8 mouse cellular contexts compared by ENCODE assay signal in the genomic region with DNA sequence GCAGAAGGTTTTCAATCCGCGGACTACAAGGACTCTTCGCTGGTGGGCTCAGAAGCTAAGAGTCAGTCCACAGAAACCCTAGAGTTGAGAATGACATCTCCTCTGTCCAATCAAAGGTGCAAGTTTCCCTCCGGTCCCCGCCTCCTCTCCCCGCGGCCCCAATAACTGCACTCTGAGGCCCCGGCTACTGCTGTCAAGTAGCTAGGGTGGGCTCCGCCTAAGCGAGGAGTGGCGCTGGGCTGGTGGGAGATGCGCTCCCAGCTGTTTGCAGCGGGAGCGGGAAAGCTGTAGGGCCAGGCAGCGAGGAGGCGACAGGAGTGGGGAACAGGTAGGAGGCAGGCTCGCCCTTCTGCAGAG. TPM values are rescaled to one million over a fixed set of nuclear protein-coding genes. Genes with fewer than 3 reads are reported as not detected.
A peak's percentile ranks its signal among the peaks of the same experiment; 100 is the strongest.
DNase-seq lines count a peak whose midpoint lies in the region; ATAC-seq lines count a peak whose summit lies in the region.

A gene (plus strand): TSS at position 170 of the 357 bp plus-strand sequence.

- peaks cover 10% of the 10 kb centered on the region; the same call in 1 of the 2 replicates for H3K4me1 ChIP-seq in forebrain, embryonic 12.5 days
- H3K4me1 ChIP-seq in hindbrain, embryonic 16.5 days (ENCODE audit: control insufficient read depth, insufficient read depth, low read depth, low read length) = no peaks in the 10 kb centered on the region

- peak within 1 kb of the TSS; percentile 49 for H3K4me3 ChIP-seq in forebrain, embryonic 12.5 days (replicated peaks)
- peak within 1 kb of the TSS; percentile 77 for H3K4me3 ChIP-seq in hindbrain, embryonic 16.5 days (ENCODE audit: low read length)

- no peaks in the 10 kb centered on the region for H3K36me3 ChIP-seq in forebrain, embryonic 12.5 days (replicated peaks)
- no peaks in the 10 kb centered on the region for H3K36me3 ChIP-seq in hindbrain, embryonic 16.5 days (ENCODE audit: control insufficient read depth, insufficient read depth, low read length)

- peak; percentile 80 for DNase-seq in ES-CJ7 (ENCODE audit: low read depth, low spot score)
- DNase-seq in brain, embryonic 18.5 days (ENCODE audit: low read depth, low spot score) = peak; percentile 83
- peak; percentile 88 to 92 for DNase-seq in layer of hippocampus, postnatal 36 days
- DNase-seq in lung, postnatal 4 days = peak; percentile 41 to 56
- DNase-seq in right cerebral cortex, postnatal 4 days = peak; percentile 82
- no peak for DNase-seq in spleen, adult 12 weeks (ENCODE audit: low spot score)

- peak within 1 kb of the TSS; percentile 52 for H3K9ac ChIP-seq in forebrain, embryonic 12.5 days
- H3K9ac ChIP-seq in hindbrain, embryonic 16.5 days (ENCODE audit: low read depth, low read length) = peak within 1 kb of the TSS; percentile 82

- no peaks in the 10 kb centered on the region for H3K9me3 ChIP-seq in forebrain, embryonic 12.5 days
- no peaks in the 10 kb centered on the region for H3K9me3 ChIP-seq in hindbrain, embryonic 16.5 days (ENCODE audit: control insufficient read depth, low read length)

- H3K27me3 ChIP-seq in forebrain, embryonic 12.5 days = peaks cover 9% of the 10 kb centered on the region; the same call in 1 of the 2 replicates
- H3K27me3 ChIP-seq in hindbrain, embryonic 16.5 days (replicated peaks; ENCODE audit: control insufficient read depth, insufficient read depth, low read length) = no peaks in the 10 kb centered on the region

- 0 out of 2 replicates have a peak within 1 kb of the TSS, but pooled peaks have one; percentile 51 for H3K27ac ChIP-seq in forebrain, embryonic 12.5 days
- peak within 1 kb of the TSS; percentile 93 for H3K27ac ChIP-seq in hindbrain, embryonic 16.5 days (ENCODE audit: low read depth, low read length)

- peak; percentile 98 for ATAC-seq in forebrain, embryonic 12.5 days (ENCODE audit: low FRiP score)
- peak; percentile 98 for ATAC-seq in hindbrain, embryonic 16.5 days

- peak within 1 kb of the TSS; percentile 79 for H3K4me2 ChIP-seq in forebrain, embryonic 12.5 days
- H3K4me2 ChIP-seq in hindbrain, embryonic 16.5 days (ENCODE audit: low read length) = peak within 1 kb of the TSS; percentile 75

- WGBS in forebrain, embryonic 12.5 days = under 1% methylated on average over 17 of the region's 17 CpGs
- WGBS in hindbrain, embryonic 16.5 days = 1% methylated on average over 17 of the region's 17 CpGs

RNA-seq across cellular contexts. Expression of the gene that starts here (rescaled TPM):
- polyA plus RNA-seq in forebrain, embryonic 12.5 days (2016; fragmentation: Nextera tagmentation; extraction: Ambion mirVana) = 4.4 and 4.6 TPM in 2 replicates
- polyA plus RNA-seq in hindbrain, embryonic 16.5 days (2015; fragmentation: Nextera tagmentation; extraction: Ambion mirVana) = 99.5 and 110 TPM in 2 replicates
- 100 to 1,000 TPM; 308 to 321 TPM for total RNA-seq in layer of hippocampus, postnatal 36 days (2021)

Comparison
In these comparisons a context has a peak if more than half of its experiments do, and no peak if none do; other contexts are left out.
1. RNA of the gene that starts here (polyA plus RNA-seq): 99.5 to 110 TPM in hindbrain, embryonic 16.5 days; 4.4 to 4.6 TPM in forebrain, embryonic 12.5 days; every median in the first group is over 10 times any median in the second.